Mouse (Mus musculus) forebrain, embryonic 14.5 days (tissue): ENCODE measurements around the gene Csad. TPM values are rescaled to one million over a fixed set of nuclear protein-coding genes. Genes with fewer than 3 reads are reported as not detected.
"Not testable (repeated sequence)": the region's sequence is repeated elsewhere in the genome, so short reads cannot be mapped to it uniquely, and the experiment has no call there.

ENCODE experiments used
- ATAC-seq: fragments of 200-750 bp; cut with Nextera tagmentation; 2 replicates; pipeline ENCODE4 v1.8.0; 2017; ENCODE audit warnings: mild to moderate bottlenecking, moderate library complexity
- DNase-seq: peaks from one replicate; pipeline ENCODE4 v3.0.0-alpha.2; 2015; ENCODE audit warnings: low spot score
- H3K27ac ChIP-seq: fragments of 300-500 bp; sonication (generic); 2 replicates; pipeline ENCODE4 v1.5.1; 2014; ENCODE audit warnings: low read depth, mild to moderate bottlenecking, control low read depth, low read length, moderate library complexity
- H3K27me3 ChIP-seq: fragments of 300-500 bp; sonication (generic); replicated peaks from 2 replicates; pipeline ENCODE4 v1.6.1; 2014; ENCODE audit warnings: low read length, control low read depth, mixed read lengths; ENCODE audit not compliant: control insufficient read depth, insufficient read depth
- H3K36me3 ChIP-seq: fragments of 300-500 bp; sonication (generic); 2 replicates; pipeline ENCODE4 v1.6.1; 2014; ENCODE audit warnings: low read length, control low read depth; ENCODE audit not compliant: control insufficient read depth, insufficient read depth
- H3K4me1 ChIP-seq: fragments of 300-500 bp; sonication (generic); 2 replicates; pipeline ENCODE4 v1.6.1; 2014; ENCODE audit warnings: antibody characterized with exemption, low read length, control low read depth; ENCODE audit not compliant: control insufficient read depth, insufficient read depth
- H3K4me2 ChIP-seq: fragments of 300-500 bp; sonication (generic); 2 replicates; pipeline ENCODE4 v1.6.1; 2014; ENCODE audit warnings: mild to moderate bottlenecking, control low read depth, low read length
- H3K4me3 ChIP-seq: fragments of 300-500 bp; sonication (generic); 2 replicates; pipeline ENCODE4 v1.5.1; 2014; ENCODE audit warnings: low read depth, low read length, control low read depth
- H3K9ac ChIP-seq: fragments of 300-500 bp; sonication (generic); 2 replicates; pipeline ENCODE4 v1.6.1; 2014; ENCODE audit warnings: mild to moderate bottlenecking, low read length, control low read depth, moderate library complexity
- H3K9me3 ChIP-seq: fragments of 300-500 bp; sonication (generic); replicated peaks from 2 replicates; pipeline ENCODE4 v1.6.1; 2016; ENCODE audit warnings: low read length, control low read depth, mixed read lengths; ENCODE audit not compliant: control insufficient read depth
- WGBS: fragments of 180-500 bp; shearing (Covaris S2); extraction: QIAGEN DNeasy Blood & Tissue Kit; methylation state at CpG from one replicate; pipeline ENCODE4 v1.1.7; 2014; 5-methylcytosine and 5-hydroxymethylcytosine counted together
- polyA plus RNA-seq: library from polyadenylated mRNA; unstranded; fragments of >200 nt; fragmentation: Nextera tagmentation; extraction: Ambion mirVana; gene quantifications from 2 replicates; pipeline ENCODE4 v1.2.1, GENCODE M21; 2014

The Csad gene
- polyA plus RNA-seq, 1 experiment from 2014 or later = 23.3 TPM

- no peak overlapping the region for H3K4me3 ChIP-seq
- H3K9me3 ChIP-seq = no peaks in the 10 kb centered on the region
- peak; percentile 82 for DNase-seq
- H3K27me3 ChIP-seq = peaks cover 17% of the 10 kb centered on the region
- H3K36me3 ChIP-seq = no peaks in the 10 kb centered on the region
- no peak overlapping the region for H3K9ac ChIP-seq
- no peak overlapping the region for H3K27ac ChIP-seq
- ATAC-seq = peak; percentile 86
- H3K4me2 ChIP-seq = no peak overlapping the region
- 12% methylated on average over 9 of the region's 9 CpGs for WGBS
- H3K4me1 ChIP-seq = peaks cover 3% of the 10 kb centered on the region; the same call in 1 of the 2 replicates
Observed at GRCm38 (mm10) chr15:102239260-102239590, 34.7 kb upstream of the Csad start.

GRCm38 (mm10) chr15:102238543-102239259 is 34.2 kb upstream of the Csad start:
- ATAC-seq (no peak), DNase-seq (no peak)
- Histone ChIP-seq H3K36me3 (no peaks in the 10 kb centered on the region), H3K27me3 (peaks cover 12% of the 10 kb centered on the region), H3K4me2 (no peak overlapping the region), H3K9me3 (no peaks in the 10 kb centered on the region), H3K4me1 (peaks cover 3% of the 10 kb centered on the region; the same call in 1 of the 2 replicates), H3K27ac (no peak overlapping the region), H3K4me3 (no peak overlapping the region), H3K9ac (no peak overlapping the region)
- 86% methylated on average over 14 of the region's 14 CpGs for WGBS

- H3K36me3 ChIP-seq = no peaks in the 10 kb centered on the region
- H3K9ac ChIP-seq = 0 out of 2 replicates have a peak overlapping the region, but pooled peaks have one; percentile 29
- DNase-seq (peak; percentile 17), ATAC-seq (peak; percentile 36; the same call in 1 of the 2 replicates)
- no peak overlapping the region for H3K27ac ChIP-seq
- H3K4me1 ChIP-seq = no peaks in the 10 kb centered on the region
- H3K27me3 ChIP-seq = no peaks in the 10 kb centered on the region
- H3K4me3 ChIP-seq = no peak overlapping the region
- no peaks in the 10 kb centered on the region for H3K9me3 ChIP-seq
- WGBS = 17% methylated on average over 21 of the region's 21 CpGs
- H3K4me2 ChIP-seq = no peak overlapping the region
Observed at GRCm38 (mm10) chr15:102235371-102236027, 31.0 kb upstream of the Csad start.

GRCm38 (mm10) chr15:102233896-102234295 is 29.4 kb upstream of the Csad start:
- no peak for DNase-seq
- H3K4me1 ChIP-seq = no peaks in the 10 kb centered on the region
- no peak overlapping the region for H3K9ac ChIP-seq
- H3K27ac ChIP-seq = no peak overlapping the region
- WGBS = 45% methylated on average over 2 of the region's 2 CpGs
- H3K9me3 ChIP-seq = no peaks in the 10 kb centered on the region
- no peak for ATAC-seq
- H3K36me3 ChIP-seq = no peaks in the 10 kb centered on the region
- no peaks in the 10 kb centered on the region for H3K27me3 ChIP-seq
- H3K4me2 ChIP-seq = no peak overlapping the region
- no peak overlapping the region for H3K4me3 ChIP-seq

- Histone ChIP-seq H3K4me3 (no peak overlapping the region), H3K4me2 (no peak overlapping the region), H3K27ac (no peak overlapping the region), H3K9me3 (no peaks in the 10 kb centered on the region), H3K4me1 (no peaks in the 10 kb centered on the region), H3K9ac (no peak overlapping the region), H3K27me3 (no peaks in the 10 kb centered on the region), H3K36me3 (no peaks in the 10 kb centered on the region)
- ATAC-seq (no peak), DNase-seq (no peak)
- 81% methylated on average over 7 of the region's 7 CpGs for WGBS
Observed at GRCm38 (mm10) chr15:102232764-102233163, 28.2 kb upstream of the Csad start.

- ATAC-seq (no peak), DNase-seq (no peak)
- H3K4me2 ChIP-seq = no peak within 1 kb of the TSS
- H3K27me3 ChIP-seq = no peaks in the 10 kb centered on the region
- no peaks in the 10 kb centered on the region for H3K36me3 ChIP-seq
- no peaks in the 10 kb centered on the region for H3K4me1 ChIP-seq
- no peak within 1 kb of the TSS for H3K27ac ChIP-seq
- no peaks in the 10 kb centered on the region for H3K9me3 ChIP-seq
- WGBS = 46% methylated on average over 6 of the region's 6 CpGs
- H3K9ac ChIP-seq = no peak within 1 kb of the TSS
- no peak within 1 kb of the TSS for H3K4me3 ChIP-seq
Observed at GRCm38 (mm10) chr15:102231748-102232147, 27.2 kb upstream of the Csad start, which contains the start of gene Itgb7. Gene Itgb7, minus strand, starts transcription at chr15:102231944.

GRCm38 (mm10) chr15:102230408-102231321 is 26.1 kb upstream of the Csad start:
- no peak overlapping the region for H3K27ac ChIP-seq
- DNase-seq (no peak), ATAC-seq (no peak)
- H3K36me3 ChIP-seq = no peaks in the 10 kb centered on the region
- H3K4me1 ChIP-seq = no peaks in the 10 kb centered on the region
- no peak overlapping the region for H3K4me3 ChIP-seq
- H3K9me3 ChIP-seq = no peaks in the 10 kb centered on the region
- H3K9ac ChIP-seq = no peak overlapping the region
- H3K4me2 ChIP-seq = no peak overlapping the region
- WGBS = 81% methylated on average over 17 of the region's 17 CpGs
- no peaks in the 10 kb centered on the region for H3K27me3 ChIP-seq

- DNase-seq, H3K4me2 ChIP-seq, H3K9me3 ChIP-seq, H3K9ac ChIP-seq, H3K27me3 ChIP-seq, H3K36me3 ChIP-seq, H3K27ac ChIP-seq, ATAC-seq, H3K4me1 ChIP-seq, H3K4me3 ChIP-seq: not testable (repeated sequence)
- 72% methylated on average over 6 of the region's 6 CpGs for WGBS
Observed at GRCm38 (mm10) chr15:102225619-102226018, 21.1 kb upstream of the Csad start.
